In the genomic region with DNA sequence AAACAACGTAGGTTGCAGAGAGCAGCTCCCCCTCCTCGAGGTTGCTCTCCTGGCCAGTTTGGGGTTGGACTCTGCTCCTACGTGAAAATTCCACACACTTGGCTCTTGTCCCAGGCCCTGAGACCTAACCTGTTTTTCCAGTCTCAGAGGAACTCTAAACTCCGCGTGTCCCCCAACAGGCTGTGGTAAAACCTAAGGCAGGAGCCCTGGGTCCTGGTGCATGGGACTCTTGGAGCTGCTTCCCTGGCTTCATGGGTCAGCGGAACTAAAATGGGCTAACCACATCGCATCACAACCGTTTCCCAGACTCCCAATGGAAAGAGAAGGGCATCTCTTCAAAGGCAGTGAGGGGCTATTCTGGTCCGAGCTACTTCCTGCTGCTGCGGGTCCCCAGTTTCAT, we compare ENCODE assay signal across 7 mouse cellular contexts. TPM values are rescaled to one million over a fixed set of nuclear protein-coding genes. Genes with fewer than 3 reads are reported as not detected.
DNase-seq lines count a peak whose midpoint lies in the region; ATAC-seq and TF ChIP-seq lines count a peak whose summit lies in the region.

No protein-coding gene starts in this region.

- H3K4me3 ChIP-seq in C2C12 (ENCODE audit: insufficient read depth, poor library complexity, severe bottlenecking) (peak overlapping the region; percentile 53), CH12.LX (replicated peaks in 1 of 3; ENCODE audit: low read depth in 2 of 3, low read length in 2 of 3, poor library complexity in 1 of 3) (peak overlapping the region; percentile 76 to 93 (median 79))
- peak overlapping the region; percentile 77 for H3K4me3 ChIP-seq in heart, postnatal 0 days (ENCODE audit: low read depth, low read length)
- peak overlapping the region; percentile 90 for H3K4me3 ChIP-seq in limb, embryonic 10.5 days
- peak overlapping the region; percentile 86 for H3K4me3 ChIP-seq in midbrain, embryonic 11.5 days (ENCODE audit: low read depth, low read length)

- dilution Hi-C loops in CH12.LX (cut with MboI; ENCODE audit: extremely low pct_ligation_motif_present, extremely low pct_unique_long_range_greater_than_20kb, low sequenced_read_pairs) = no loop called here

- H3K36me3 ChIP-seq in C2C12 (ENCODE audit: control insufficient read depth, insufficient read depth) (no peaks in the 10 kb centered on the region), CH12.LX (replicated peaks in 1 of 2; ENCODE audit: control insufficient read depth in 1 of 2, insufficient read depth in 1 of 2, low read length in 1 of 2) (peaks cover 10 to 30% of the 10 kb centered on the region in 2 experiments)
- peaks cover 34% of the 10 kb centered on the region for H3K36me3 ChIP-seq in heart, postnatal 0 days (replicated peaks; ENCODE audit: control insufficient read depth, insufficient read depth, low read length)
- peaks cover 30% of the 10 kb centered on the region for H3K36me3 ChIP-seq in limb, embryonic 10.5 days
- H3K36me3 ChIP-seq in midbrain, embryonic 11.5 days (ENCODE audit: control insufficient read depth, insufficient read depth, low read length) = peaks cover 3% of the 10 kb centered on the region; the same call in 1 of the 2 replicates

- no peak for DNase-seq in CH12.LX (ENCODE audit: extremely low read depth)
- DNase-seq in heart, postnatal 0 days (ENCODE audit: low spot score) = no peak
- no peak for DNase-seq in limb, embryonic 10.5 days (ENCODE audit: low spot score)
- no peak for DNase-seq in midbrain, embryonic 11.5 days (ENCODE audit: low spot score, missing footprints)
- DNase-seq in B cell, adult 2 months = no peak
- no peak for DNase-seq in gastrocnemius, adult 8-10 months (ENCODE audit: low spot score in 2 of 2)

- 2% methylated on average over 10 of the region's 10 CpGs for WGBS in heart, postnatal 0 days
- whole genome bisulfite sequencing in limb, embryonic 10.5 days = under 1% methylated on average over 10 of the region's 10 CpGs
- 4% methylated on average over 10 of the region's 10 CpGs for WGBS in midbrain, embryonic 11.5 days

- H3K4me2 ChIP-seq in CH12.LX (ENCODE audit: insufficient read depth, low read depth, poor library complexity, severe bottlenecking) = peak overlapping the region; percentile 74
- peak overlapping the region; percentile 70 for H3K4me2 ChIP-seq in heart, postnatal 0 days (ENCODE audit: low read depth, low read length)
- peak overlapping the region; percentile 74 for H3K4me2 ChIP-seq in midbrain, embryonic 11.5 days

- H3K9ac ChIP-seq in CH12.LX (ENCODE audit: insufficient read depth, low read depth) = peak overlapping the region; percentile 52
- peak overlapping the region; percentile 74 for H3K9ac ChIP-seq in heart, postnatal 0 days (replicated peaks; ENCODE audit: low read depth, low read length)
- H3K9ac ChIP-seq in midbrain, embryonic 11.5 days (ENCODE audit: low read length) = peak overlapping the region; percentile 87

- peaks cover 3 to 17% of the 10 kb centered on the region in 2 experiments; a peak in 3 of 4 replicates for H3K4me1 ChIP-seq in CH12.LX (ENCODE audit: control insufficient read depth in 1 of 2, insufficient read depth in 2 of 2)
- H3K4me1 ChIP-seq in heart, postnatal 0 days (ENCODE audit: control insufficient read depth, insufficient read depth) = peaks cover 6% of the 10 kb centered on the region; the same call in 1 of the 2 replicates
- H3K4me1 ChIP-seq in limb, embryonic 10.5 days = peaks cover 17% of the 10 kb centered on the region
- H3K4me1 ChIP-seq in midbrain, embryonic 11.5 days (ENCODE audit: control insufficient read depth, insufficient read depth, low read length) = peaks cover 10% of the 10 kb centered on the region

- TF ChIP-seq EP300 in CH12.LX (IDR thresholded peaks at IDR 0.05; ENCODE audit: low read length) = no peak
- no peak for TF ChIP-seq EP300 in heart, postnatal 0 days (IDR thresholded peaks at IDR 0.05; ENCODE audit: low read depth)

- ATAC-seq in heart, postnatal 0 days (ENCODE audit: insufficient read depth, low read depth) = peak; percentile 45
- peak; percentile 77 for ATAC-seq in midbrain, embryonic 11.5 days (ENCODE audit: low FRiP score)

- TF ChIP-seq CTCF in C2C12 (IDR thresholded peaks at IDR 0.05; ENCODE audit: control insufficient read depth, insufficient read depth, insufficient read length) (no peak), CH12.LX (conservative IDR thresholded peaks at IDR 0.05 in 1 of 2, IDR thresholded peaks at IDR 0.05 in 1 of 2; ENCODE audit: low read depth in 2 of 2, low read length in 2 of 2) (no peak)
- no peak for TF ChIP-seq CTCF in heart, postnatal 0 days (IDR thresholded peaks at IDR 0.05; ENCODE audit: low read depth)

- in situ Hi-C loops in CH12.LX (cut with MboI; ENCODE audit: low pct_ligation_motif_present, low pct_unique_long_range_greater_than_20kb, low sequenced_read_pairs) = no loop called here

- TF ChIP-seq POLR2A in CH12.LX (IDR thresholded peaks at IDR 0.05; ENCODE audit: low read depth, low read length) = no peak

- H3K27ac ChIP-seq in CH12.LX (ENCODE audit: insufficient read depth, low read depth) = no peak overlapping the region
- H3K27ac ChIP-seq in heart, postnatal 0 days (ENCODE audit: low read depth) = peak overlapping the region; percentile 64
- H3K27ac ChIP-seq in limb, embryonic 10.5 days = peak overlapping the region; percentile 94
- no peak overlapping the region; the same call in 1 of the 2 replicates for H3K27ac ChIP-seq in midbrain, embryonic 11.5 days (ENCODE audit: low read depth, low read length)

- TF ChIP-seq RAD21 in CH12.LX (IDR thresholded peaks at IDR 0.05; ENCODE audit: low read depth, low read length) = no peak

- peaks cover 5% of the 10 kb centered on the region for H3K79me3 ChIP-seq in C2C12 (ENCODE audit: low read depth)

- no peaks in the 10 kb centered on the region for H3K9me3 ChIP-seq in CH12.LX (replicated peaks; ENCODE audit: low read length)
- no peaks in the 10 kb centered on the region for H3K9me3 ChIP-seq in heart, postnatal 0 days (replicated peaks; ENCODE audit: control insufficient read depth, low read length)
- no peaks in the 10 kb centered on the region for H3K9me3 ChIP-seq in limb, embryonic 10.5 days (replicated peaks)
- H3K9me3 ChIP-seq in midbrain, embryonic 11.5 days (ENCODE audit: control insufficient read depth, low read length) = no peaks in the 10 kb centered on the region

- H3ac ChIP-seq in C2C12 (ENCODE audit: control insufficient read depth, insufficient read length, low read depth) = peak overlapping the region; percentile 40

- H3K27me3 ChIP-seq in C2C12 (ENCODE audit: control insufficient read depth, insufficient read depth, insufficient read length) (no peaks in the 10 kb centered on the region), CH12.LX (replicated peaks) (no peaks in the 10 kb centered on the region)
- H3K27me3 ChIP-seq in heart, postnatal 0 days (ENCODE audit: control insufficient read depth, insufficient read depth, low read length) = no peaks in the 10 kb centered on the region
- no peaks in the 10 kb centered on the region for H3K27me3 ChIP-seq in limb, embryonic 10.5 days (ENCODE audit: low read depth, poor library complexity, severe bottlenecking)
- no peaks in the 10 kb centered on the region for H3K27me3 ChIP-seq in midbrain, embryonic 11.5 days (ENCODE audit: control insufficient read depth, insufficient read depth, low read length)

- H3K79me2 ChIP-seq in C2C12 (ENCODE audit: control insufficient read depth, insufficient read depth) (peaks cover 11% of the 10 kb centered on the region), CH12.LX (replicated peaks; ENCODE audit: control insufficient read depth, extremely low read depth, insufficient read depth, poor library complexity, severe bottlenecking) (peaks cover 11% of the 10 kb centered on the region)

TF ChIP-seq in C2C12, 6 proteins besides CTCF, POLR2A, EP300 and RAD21:
- no peak for TF ChIP-seq MYOD1 (IDR thresholded peaks at IDR 0.05; ENCODE audit: control insufficient read depth, insufficient read length, low read depth)
- no peak for TF ChIP-seq MAX (IDR thresholded peaks at IDR 0.05)
- TF ChIP-seq MYOG (IDR thresholded peaks at IDR 0.05; ENCODE audit: control insufficient read depth, extremely low read depth, insufficient read length) = no peak
- no peak for TF ChIP-seq FOSL1 (IDR thresholded peaks at IDR 0.05; ENCODE audit: insufficient read depth, low read length, poor library complexity, severe bottlenecking)
- no peak for TF ChIP-seq CEBPB (IDR thresholded peaks at IDR 0.05; ENCODE audit: low read depth)
- TF ChIP-seq USF1 (IDR thresholded peaks at IDR 0.05; ENCODE audit: low read depth) = no peak

TF ChIP-seq in CH12.LX, 34 proteins besides CTCF, POLR2A, EP300 and RAD21 (continues in another document):
- TF ChIP-seq IRF4 (IDR thresholded peaks at IDR 0.05; ENCODE audit: low read depth, low read length) = no peak
- no peak for TF ChIP-seq CHD2 (IDR thresholded peaks at IDR 0.05; ENCODE audit: low read length)
- TF ChIP-seq USF2 (conservative IDR thresholded peaks at IDR 0.05; ENCODE audit: low read depth, low read length) = no peak
- TF ChIP-seq SMC3 (IDR thresholded peaks at IDR 0.05; ENCODE audit: low read depth, low read length) = no peak
- no peak for TF ChIP-seq MAZ (IDR thresholded peaks at IDR 0.05; ENCODE audit: low read depth, low read length)
- no peak for TF ChIP-seq JUN (IDR thresholded peaks at IDR 0.05; ENCODE audit: insufficient read depth, low read depth, low read length)
- TF ChIP-seq MYC (IDR thresholded peaks at IDR 0.05; ENCODE audit: low read depth, low read length) = no peak
- TF ChIP-seq TCF12 (IDR thresholded peaks at IDR 0.05; ENCODE audit: low read depth, low read length) = no peak

RNA-seq across cellular contexts. Expression of a gene that starts 1.9 kb away (rescaled TPM):
- 32.8 TPM for polyA plus RNA-seq in C2C12 (2012; fragmentation: generic; extraction: Trizol)
- 129 and 150 TPM in 2 replicates for total RNA-seq in CH12.LX (2012; rRNA removed)
- 229 and 235 TPM in 2 replicates for total RNA-seq in CH12.LX (2014; rRNA removed)
- 118 and 122 TPM in 2 replicates for polyA plus RNA-seq in CH12.LX (2012; ENCODE audit: insufficient read length, low read depth)
- total RNA-seq in heart, postnatal 0 days (2014; rRNA removed; ENCODE audit: low replicate concordance) = 17.7 and 59.3 TPM in 2 replicates
- polyA plus RNA-seq in heart, postnatal 0 days (2015; fragmentation: Nextera tagmentation; extraction: Ambion mirVana) = 39.5 and 41.3 TPM in 2 replicates
- polyA plus RNA-seq in limb, embryonic 10.5 days (2016; fragmentation: Nextera tagmentation; extraction: Ambion mirVana) = 73.3 and 75.1 TPM in 2 replicates
- 67.0 and 68.8 TPM in 2 replicates for polyA plus RNA-seq in midbrain, embryonic 11.5 days (2014; fragmentation: Nextera tagmentation; extraction: Ambion mirVana)
- 10 to 100 TPM; 11.6 to 16.4 (median 12.3) TPM for total RNA-seq in gastrocnemius, adult 8-10 months (2022)

RNA-seq across cellular contexts. Expression of a gene that starts 48.2 kb away (rescaled TPM):
- polyA plus RNA-seq in C2C12 (2012; fragmentation: generic; extraction: Trizol) = 3.3 TPM
- 4.2 TPM in 2 replicates for total RNA-seq in CH12.LX (2012; rRNA removed)
- 3.7 and 4.0 TPM in 2 replicates for total RNA-seq in CH12.LX (2014; rRNA removed)
- 3.3 and 3.7 TPM in 2 replicates for polyA plus RNA-seq in CH12.LX (2012; ENCODE audit: insufficient read length, low read depth)
- 17.6 and 18.5 TPM in 2 replicates for total RNA-seq in heart, postnatal 0 days (2014; rRNA removed; ENCODE audit: low replicate concordance)
- 15.8 and 17.2 TPM in 2 replicates for polyA plus RNA-seq in heart, postnatal 0 days (2015; fragmentation: Nextera tagmentation; extraction: Ambion mirVana)
- 4.4 and 6.2 TPM in 2 replicates for polyA plus RNA-seq in limb, embryonic 10.5 days (2016; fragmentation: Nextera tagmentation; extraction: Ambion mirVana)
- polyA plus RNA-seq in midbrain, embryonic 11.5 days (2014; fragmentation: Nextera tagmentation; extraction: Ambion mirVana) = 11.7 and 12.0 TPM in 2 replicates
- total RNA-seq in gastrocnemius, adult 8-10 months (2022) = 10 to 100 TPM; 56.4 to 61.0 (median 58.0) TPM

Comparison
In these comparisons a context has a peak if more than half of its experiments do, and no peak if none do; other contexts are left out.
1. H3K27ac ChIP-seq: peak in heart, postnatal 0 days (single experiment) and limb, embryonic 10.5 days (single experiment); none in CH12.LX (single experiment) and midbrain, embryonic 11.5 days (single experiment).
2. Peak in every context shown above with its lines, with median percentiles within 50 percentile points of each other: H3K4me3 ChIP-seq, H3K4me2 ChIP-seq and H3K9ac ChIP-seq.